Mouse (Mus musculus): ENCODE results near the gene Morn3.

Morn3 gene

DNA sequence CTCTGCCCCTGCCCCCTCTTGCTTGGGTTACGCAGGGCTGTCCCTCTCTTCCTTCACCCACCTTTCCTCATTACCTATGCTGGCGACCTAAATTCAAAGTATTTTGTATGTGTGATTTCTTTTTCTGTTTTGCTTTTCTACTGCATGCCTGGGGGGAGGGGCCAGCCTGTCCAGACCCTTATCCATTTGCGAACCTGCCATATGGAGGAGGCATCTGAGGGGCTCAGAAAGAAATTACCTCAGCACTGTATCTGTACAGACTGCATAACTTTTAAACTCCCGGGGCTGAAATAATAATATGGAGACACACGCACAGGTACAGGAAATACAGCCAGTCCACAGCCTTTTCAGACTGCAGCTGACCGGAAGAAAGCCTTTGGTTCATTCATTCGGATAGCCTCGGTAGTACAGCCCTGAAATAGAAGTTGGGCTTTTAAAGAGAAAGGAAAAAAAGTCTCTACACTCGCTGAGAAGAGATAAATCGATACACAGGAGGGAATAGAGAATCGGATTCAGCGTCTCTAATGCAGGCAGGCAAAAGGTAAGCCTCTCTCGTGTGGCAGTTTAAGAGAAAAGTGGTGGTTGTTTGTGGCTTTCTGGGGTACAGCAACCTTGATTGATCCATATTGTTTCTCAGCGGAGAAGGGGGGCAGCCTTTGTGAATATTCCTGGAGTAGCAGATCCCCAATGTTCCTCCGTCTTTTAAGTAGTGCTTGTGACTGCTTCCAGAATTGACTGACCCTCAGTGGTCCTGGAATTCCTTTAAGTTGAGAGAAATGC lies 57.1 kb downstream of the Morn3 start, which contains the start of gene Kdm2b:
Kdm2b (minus strand) TSS at position 273 of the 780 bp plus-strand sequence.
- DNase-seq: peak; percentile 76 to 79

DNA sequence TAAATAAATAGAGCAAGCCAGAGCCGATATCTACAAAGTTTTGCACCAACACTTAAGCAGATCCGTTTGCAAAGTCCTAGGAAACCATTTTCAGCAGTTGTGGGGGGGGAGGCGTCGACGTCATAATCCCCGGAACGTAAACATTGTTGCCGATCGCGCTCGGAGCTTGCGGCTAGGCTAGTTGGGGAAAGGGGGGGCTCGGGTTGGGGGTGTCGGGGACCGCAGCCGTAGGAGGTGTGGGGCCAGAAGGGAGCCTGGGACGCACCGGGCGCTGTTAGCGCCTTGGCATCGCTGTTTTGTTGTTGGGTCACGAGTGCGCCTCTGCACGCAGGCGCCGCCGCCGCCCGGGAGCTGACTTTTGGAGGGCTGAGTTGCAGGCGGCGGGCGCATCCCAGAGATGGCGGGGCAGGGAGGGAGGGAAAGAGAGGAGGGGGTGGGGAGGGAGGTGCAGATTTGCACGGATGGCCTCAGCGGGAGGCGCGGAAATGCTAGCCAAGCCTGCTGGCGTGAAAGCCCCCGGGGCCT lies 57.8 kb downstream of the Morn3 start:
- DNase-seq: peak; percentile 90 to 91

- DNase-seq: peak; percentile 73 to 77
Observed at GRCm38 (mm10) chr5:122988021-122988751, 58.6 kb downstream of the Morn3 start.

GRCm38 (mm10) chr5:122987211-122988020 lies 59.4 kb downstream of the Morn3 start:
- DNase-seq: peak; percentile 70 to 73

GRCm38 (mm10) chr5:122986091-122986493 lies 60.7 kb downstream of the Morn3 start:
- DNase-seq: no peak

Data from cerebellum, postnatal 10 days (tissue).